Mouse (Mus musculus): ENCODE data around the gene Gm28051. TPM values are rescaled to one million over a fixed set of nuclear protein-coding genes. Genes with fewer than 3 reads are reported as not detected.

The Gm28051 gene
- total RNA-seq, 2 experiments from 2014 or later: not detected

GRCm38 (mm10) chr12:102705906-102706640 lies 51.5 kb downstream of the Gm28051 start:
- DNase-seq: no peak

- DNase-seq: peak; percentile 89 to 94
These were observed 52.2 kb downstream of the Gm28051 start for GRCm38 (mm10) chr12:102705216-102705871.

- peak; percentile 70 to 84 for DNase-seq
These were observed 52.9 kb downstream of the Gm28051 start, which contains the start of gene Itpk1 for GRCm38 (mm10) chr12:102704457-102705198. Gene Itpk1 (minus strand): TSS chr12:102704930.

- no peak for DNase-seq
These were observed 53.6 kb downstream of the Gm28051 start for GRCm38 (mm10) chr12:102703921-102704408.

GRCm38 (mm10) chr12:102703441-102703840 lies 54.1 kb downstream of the Gm28051 start:
- no peak for DNase-seq

GRCm38 (mm10) chr12:102703111-102703412 lies 54.5 kb downstream of the Gm28051 start:
- peak in 1 of 2 experiments; percentile 60 for DNase-seq

GRCm38 (mm10) chr12:102702356-102703110 lies 55.0 kb downstream of the Gm28051 start:
- peak; percentile 80 to 90 for DNase-seq

- DNase-seq: no peak
These were observed 55.8 kb downstream of the Gm28051 start for GRCm38 (mm10) chr12:102701691-102702207.

- DNase-seq: no peak
These were observed 57.1 kb downstream of the Gm28051 start for GRCm38 (mm10) chr12:102700453-102700852.

GRCm38 (mm10) chr12:102699156-102699555 lies 58.4 kb downstream of the Gm28051 start:
- DNase-seq: no peak

- no peak for DNase-seq
These were observed 59.4 kb downstream of the Gm28051 start for GRCm38 (mm10) chr12:102698089-102698684.

- no peak for DNase-seq
These were observed 60.2 kb downstream of the Gm28051 start for GRCm38 (mm10) chr12:102697381-102697780.

GRCm38 (mm10) chr12:102696635-102697354 lies 60.8 kb downstream of the Gm28051 start:
- DNase-seq: no peak

- DNase-seq: no peak
These were observed 62.0 kb downstream of the Gm28051 start for GRCm38 (mm10) chr12:102695369-102696239.

- no peak for DNase-seq
These were observed 65.8 kb downstream of the Gm28051 start for GRCm38 (mm10) chr12:102691761-102692160.

- peak in 1 of 2 experiments; percentile 72 for DNase-seq
These were observed 66.4 kb downstream of the Gm28051 start for GRCm38 (mm10) chr12:102691180-102691579.

GRCm38 (mm10) chr12:102689773-102690563 lies 67.6 kb downstream of the Gm28051 start:
- no peak for DNase-seq

GRCm38 (mm10) chr12:102686321-102686720 lies 71.2 kb downstream of the Gm28051 start:
- no peak for DNase-seq

- DNase-seq: no peak
These were observed 72.0 kb downstream of the Gm28051 start for GRCm38 (mm10) chr12:102685523-102685931.
